Mouse (Mus musculus): Measurements from ENCODE around the gene Ppan. TPM values are rescaled to one million over a fixed set of nuclear protein-coding genes. Genes with fewer than 3 reads are reported as not detected.

The Ppan gene
- polyA plus RNA-seq, 1 experiment, result 38.7 TPM

DNA sequence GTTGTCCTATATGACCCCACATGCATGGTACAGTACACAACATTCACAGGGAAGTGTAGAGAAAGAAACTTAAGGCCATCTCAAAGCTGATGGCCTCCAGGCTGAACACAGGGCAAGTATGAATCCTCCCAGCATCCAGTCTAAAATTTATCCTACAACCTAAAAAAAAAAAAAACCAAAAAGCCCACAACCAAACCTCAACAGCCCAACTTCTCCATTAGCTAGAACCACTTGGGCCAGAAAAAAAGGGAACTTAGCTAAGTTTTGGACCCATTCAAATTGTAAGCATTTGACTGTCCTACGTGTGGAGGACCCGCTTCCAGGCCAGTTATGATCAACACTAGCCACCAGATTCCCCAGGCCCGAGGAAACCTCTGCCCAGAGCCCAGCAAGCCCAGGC is 35.3 kb downstream of the Ppan start:
- no peak for DNase-seq (ENCODE audit: low read depth)

Other genes with a start within 250 kb of the Ppan start
- gene Ubl5, start 245.3 kb upstream of the Ppan start, polyA plus RNA-seq (2012; rRNA removed), result 207 and 259 TPM in 2 replicates
- 28.5 and 35.2 TPM in 2 replicates for gene Fbxl12, start 243.4 kb upstream of the Ppan start, polyA plus RNA-seq (2012; rRNA removed)
- gene Pin1, start 236.1 kb upstream of the Ppan start, polyA plus RNA-seq (2012; rRNA removed), result 19.5 and 24.9 TPM in 2 replicates
- gene Olfm2, start 141.8 kb upstream of the Ppan start, polyA plus RNA-seq (2012; rRNA removed), result 5.2 and 6.6 TPM in 2 replicates
- 76.0 and 138 TPM in 2 replicates for gene Col5a3, start 73.1 kb upstream of the Ppan start, polyA plus RNA-seq (2012; rRNA removed)
- not detected in 2 replicates for gene Rdh8, start 69.7 kb upstream of the Ppan start, polyA plus RNA-seq (2012; rRNA removed)
- gene A230050P20Rik, start 19.5 kb upstream of the Ppan start, polyA plus RNA-seq (2012; rRNA removed), result 64.6 and 88.0 TPM in 2 replicates
- gene Angptl6, start 8.4 kb upstream of the Ppan start, polyA plus RNA-seq (2012; rRNA removed), result 4.7 and 5.4 TPM in 2 replicates
- 128 and 129 TPM in 2 replicates for gene Eif3g, start 10.4 kb downstream of the Ppan start, polyA plus RNA-seq (2012; rRNA removed)
- gene Dnmt1, start 71.7 kb downstream of the Ppan start, polyA plus RNA-seq (2012; rRNA removed), result 16.1 TPM in 2 replicates
- gene S1pr2, start 88.6 kb downstream of the Ppan start, polyA plus RNA-seq (2012; rRNA removed), result 5.9 and 6.5 TPM in 2 replicates
- 76.1 and 83.2 TPM in 2 replicates for gene Mrpl4, start 114.6 kb downstream of the Ppan start, polyA plus RNA-seq (2012; rRNA removed)
- gene Icam1, start 127.8 kb downstream of the Ppan start, polyA plus RNA-seq (2012; rRNA removed), result 19.9 and 20.8 TPM in 2 replicates
- gene Icam4, start 141.2 kb downstream of the Ppan start, polyA plus RNA-seq (2012; rRNA removed), result 0.11 and 0.37 TPM in 2 replicates
- 0.22 and 0.30 TPM in 2 replicates for gene Icam5, start 143.9 kb downstream of the Ppan start, polyA plus RNA-seq (2012; rRNA removed)
- gene Zglp1, start 178.9 kb downstream of the Ppan start, polyA plus RNA-seq (2012; rRNA removed), result not detected in 2 replicates
- 0.13 and 0.27 TPM in 2 replicates for gene Gm49373, start 184.9 kb downstream of the Ppan start, polyA plus RNA-seq (2012; rRNA removed)
- gene Fdx1l, start 185.4 kb downstream of the Ppan start, polyA plus RNA-seq (2012; rRNA removed), result 46.8 and 63.4 TPM in 2 replicates
- 0.90 and 4.4 TPM in 2 replicates for gene Gm38431, start 203.8 kb downstream of the Ppan start, polyA plus RNA-seq (2012; rRNA removed)
- 39.2 and 46.2 TPM in 2 replicates for gene Raver1, start 203.8 kb downstream of the Ppan start, polyA plus RNA-seq (2012; rRNA removed)
- 23.5 and 28.4 TPM in 2 replicates for gene Tyk2, start 243.1 kb downstream of the Ppan start, polyA plus RNA-seq (2012; rRNA removed)

Data from gonadal fat pad, adult 2 months (tissue).